Mouse (Mus musculus) olfactory bulb, adult 2 months (tissue): ENCODE data around the gene Rhoh.

Source experiments
- CTCF ChIP-seq: fragments of 200-500 bp; IDR thresholded peaks from 2 replicates; pipeline ENCODE4 v1.5.1; 2012; ENCODE audit warnings: low read depth, mild to moderate bottlenecking, low read length, moderate library complexity; ENCODE audit not compliant: insufficient read depth
- POLR2A ChIP-seq: fragments of 200-500 bp; IDR thresholded peaks from 2 replicates; pipeline ENCODE4 v1.6.1; 2012; ENCODE audit warnings: mild to moderate bottlenecking, low read depth, low read length, moderate library complexity; ENCODE audit not compliant: insufficient read depth

DNA sequence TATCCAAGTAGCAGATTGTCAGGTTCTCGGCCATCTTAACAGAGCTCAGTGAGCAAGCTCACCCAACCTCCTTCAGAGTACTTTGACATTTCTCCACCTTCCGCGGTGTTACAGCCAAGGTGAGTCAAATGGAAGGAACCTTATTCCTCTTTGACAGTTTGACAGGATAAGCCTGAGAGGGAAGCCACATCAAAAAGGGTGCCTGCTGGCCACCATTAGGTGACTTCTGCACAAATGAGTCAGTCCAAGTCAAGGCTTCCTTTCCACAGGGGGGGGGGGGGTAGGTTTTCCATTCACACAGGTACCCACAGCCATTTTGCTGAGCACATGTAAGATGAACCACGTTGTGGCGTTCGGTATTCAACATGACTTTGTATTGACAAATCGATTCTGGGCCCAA, 53.3 kb downstream of the Rhoh start:
- TF ChIP-seq CTCF (no peak), POLR2A (no peak)
